Mouse (Mus musculus) adrenal gland, postnatal 36 days (tissue): ENCODE data around the gene Qrsl1. TPM values are rescaled to one million over a fixed set of nuclear protein-coding genes. Genes with fewer than 3 reads are reported as not detected.

Source experiments
- DNase-seq, 2 experiments: peaks; one replicate each; pipeline ENCODE4 v3.0.0; 2021; ENCODE audit warnings: mixed read lengths in 1 of 2
- total RNA-seq, 2 experiments: library from RNA; stranded (reverse); gene quantifications; 2 replicates each; pipeline ENCODE4 v1.2.3; 2021

The Qrsl1 gene
- total RNA-seq, 2 experiments from 2014 or later = 8.8 to 10.4 TPM

- DNase-seq = no peak
These were observed 30.1 kb downstream of the Qrsl1 start for GRCm38 (mm10) chr10:43871458-43871857.

DNA sequence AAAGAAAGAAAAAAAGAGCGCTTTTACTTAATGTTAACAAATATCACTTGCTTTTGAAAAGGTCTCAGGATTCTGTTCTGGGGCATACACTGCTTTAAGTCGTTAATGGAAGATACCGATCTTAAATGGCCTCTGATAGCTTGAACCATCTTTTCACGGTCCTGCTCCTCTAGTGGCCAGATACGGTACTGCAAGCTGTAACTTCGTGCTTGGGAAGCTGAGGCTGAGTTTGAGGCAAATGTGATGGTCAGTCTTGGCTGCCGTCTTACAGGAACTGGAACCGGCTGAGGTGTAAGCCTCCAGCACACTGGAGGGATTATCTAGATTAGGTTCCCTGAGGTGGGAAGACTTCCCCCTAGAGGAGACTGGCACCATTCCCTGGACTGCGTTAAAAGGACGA is 30.8 kb downstream of the Qrsl1 start:
- DNase-seq = peak; percentile 16 to 18

- no peak for DNase-seq
These were observed 45.2 kb downstream of the Qrsl1 start for GRCm38 (mm10) chr10:43856351-43856750.

DNA sequence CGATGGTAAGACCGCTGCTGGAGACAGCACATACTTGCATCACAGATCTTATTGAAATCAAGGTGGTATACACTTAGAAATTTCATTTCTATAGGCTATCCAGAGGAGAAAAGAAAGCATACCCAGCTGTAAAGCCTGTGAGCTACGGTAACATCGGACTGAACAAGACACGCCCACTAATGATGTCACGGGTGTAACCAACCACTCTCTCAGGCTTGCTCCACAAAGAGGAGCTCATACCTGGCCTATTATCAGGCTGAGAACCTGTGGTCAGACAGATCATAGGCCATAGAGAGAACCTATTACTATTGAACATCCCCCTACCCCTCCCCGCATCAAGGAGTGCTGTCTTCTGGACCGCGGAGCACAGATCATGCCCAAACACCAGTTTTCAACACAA is 45.6 kb downstream of the Qrsl1 start:
- no peak for DNase-seq

DNA sequence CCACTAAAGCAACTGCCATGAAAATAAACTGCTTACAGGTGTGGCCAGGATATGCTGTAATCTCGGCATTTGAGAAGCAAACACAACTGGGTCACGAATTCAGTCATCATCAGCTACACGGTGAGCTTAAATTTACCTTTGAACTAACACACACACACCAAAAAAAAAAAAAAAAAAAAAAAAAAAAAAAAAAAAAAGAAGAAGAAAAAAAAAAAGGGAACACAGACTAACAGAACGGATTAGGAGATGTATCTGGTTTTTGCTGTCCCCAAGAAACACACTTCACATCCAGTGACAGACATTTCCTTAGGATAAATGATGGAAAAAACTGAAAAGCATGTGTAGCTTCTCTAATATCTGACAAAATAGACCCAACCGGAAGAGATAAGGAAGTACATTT is 49.6 kb downstream of the Qrsl1 start:
- no peak for DNase-seq

DNA sequence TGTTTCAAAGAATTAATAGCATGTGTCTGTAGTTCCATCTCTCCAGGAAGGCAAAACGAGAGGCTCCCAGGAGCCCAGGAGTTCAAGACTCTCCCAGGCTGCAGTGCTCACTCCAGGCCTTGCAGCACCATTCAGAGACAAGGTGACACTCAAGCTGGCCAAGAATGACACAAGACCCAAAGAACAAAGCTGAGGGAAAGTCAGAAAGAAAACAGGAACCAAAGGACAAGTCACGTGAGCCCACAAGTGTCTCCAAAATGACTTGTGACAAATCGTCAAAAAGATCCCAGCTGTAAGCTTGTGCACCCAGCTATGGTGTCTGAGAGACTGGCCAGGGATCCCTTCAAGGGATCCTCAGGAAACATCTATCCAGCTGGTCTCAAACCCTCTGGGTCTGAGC is 52.1 kb downstream of the Qrsl1 start:
- DNase-seq = no peak

DNA sequence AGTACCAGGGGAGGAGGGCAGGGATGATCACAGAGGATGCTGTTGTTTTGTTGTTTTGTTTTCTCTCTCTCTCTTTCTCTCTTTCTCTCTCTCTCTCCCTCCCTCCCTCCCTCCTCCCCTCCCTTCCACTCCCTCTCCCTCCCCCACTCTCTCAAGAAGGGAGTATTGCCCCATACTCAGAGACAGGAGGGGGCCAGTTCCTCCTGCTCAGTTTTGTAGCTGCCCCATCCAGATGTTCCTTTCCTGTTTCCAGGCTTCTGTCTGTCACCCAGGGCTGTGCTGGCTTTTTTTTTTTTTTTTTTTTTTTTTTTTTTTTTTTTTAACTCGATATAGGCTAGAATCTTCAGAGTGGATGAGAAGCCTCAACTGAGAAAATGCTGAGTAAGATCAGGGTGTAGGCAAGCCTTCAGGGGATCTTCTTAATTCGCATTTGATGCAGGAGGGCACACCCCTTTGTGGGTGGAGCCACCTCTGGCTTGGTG is 55.4 kb downstream of the Qrsl1 start:
- no peak for DNase-seq

- no peak for DNase-seq
These were observed 56.1 kb downstream of the Qrsl1 start for GRCm38 (mm10) chr10:43845442-43845841.

DNA sequence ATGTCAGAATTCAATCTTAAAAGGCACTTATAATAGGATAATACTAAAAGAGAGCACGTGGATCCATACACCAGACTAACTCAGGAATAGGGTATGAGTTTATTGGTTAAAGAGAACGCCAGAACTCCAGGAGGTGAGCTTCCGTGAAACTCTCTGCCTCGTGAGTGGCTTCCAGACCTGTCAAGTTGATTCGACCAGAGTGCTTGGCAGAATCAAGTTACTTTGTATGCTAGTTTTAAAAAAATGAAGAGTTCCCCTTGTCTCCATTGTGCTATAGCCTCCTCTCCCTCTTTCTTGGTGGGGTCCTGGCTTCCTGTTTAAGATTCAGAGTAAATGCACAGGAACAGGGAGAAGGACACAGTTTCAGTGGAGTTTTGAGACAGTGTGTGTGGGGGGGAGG is 60.1 kb downstream of the Qrsl1 start:
- no peak for DNase-seq

DNA sequence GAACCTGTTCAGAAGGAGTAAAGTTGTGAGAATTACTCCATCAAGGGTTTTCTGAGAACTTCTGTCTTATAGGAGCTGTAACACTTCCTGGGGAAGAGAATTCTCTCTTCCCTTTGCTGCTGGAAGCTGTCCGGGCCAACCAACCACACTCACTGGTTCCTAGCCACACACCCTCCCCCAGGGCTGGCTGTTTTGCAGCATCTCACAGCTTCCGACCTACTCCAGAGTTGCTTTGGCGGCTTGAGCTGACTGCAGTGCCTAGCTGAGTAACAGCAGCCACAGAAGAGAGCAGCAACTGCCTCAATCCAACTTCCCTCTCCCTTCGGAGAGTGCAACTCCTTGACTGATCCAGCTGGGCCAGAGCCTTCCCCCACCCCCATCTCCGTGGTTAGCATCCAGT is 68.7 kb downstream of the Qrsl1 start:
- no peak for DNase-seq

DNA sequence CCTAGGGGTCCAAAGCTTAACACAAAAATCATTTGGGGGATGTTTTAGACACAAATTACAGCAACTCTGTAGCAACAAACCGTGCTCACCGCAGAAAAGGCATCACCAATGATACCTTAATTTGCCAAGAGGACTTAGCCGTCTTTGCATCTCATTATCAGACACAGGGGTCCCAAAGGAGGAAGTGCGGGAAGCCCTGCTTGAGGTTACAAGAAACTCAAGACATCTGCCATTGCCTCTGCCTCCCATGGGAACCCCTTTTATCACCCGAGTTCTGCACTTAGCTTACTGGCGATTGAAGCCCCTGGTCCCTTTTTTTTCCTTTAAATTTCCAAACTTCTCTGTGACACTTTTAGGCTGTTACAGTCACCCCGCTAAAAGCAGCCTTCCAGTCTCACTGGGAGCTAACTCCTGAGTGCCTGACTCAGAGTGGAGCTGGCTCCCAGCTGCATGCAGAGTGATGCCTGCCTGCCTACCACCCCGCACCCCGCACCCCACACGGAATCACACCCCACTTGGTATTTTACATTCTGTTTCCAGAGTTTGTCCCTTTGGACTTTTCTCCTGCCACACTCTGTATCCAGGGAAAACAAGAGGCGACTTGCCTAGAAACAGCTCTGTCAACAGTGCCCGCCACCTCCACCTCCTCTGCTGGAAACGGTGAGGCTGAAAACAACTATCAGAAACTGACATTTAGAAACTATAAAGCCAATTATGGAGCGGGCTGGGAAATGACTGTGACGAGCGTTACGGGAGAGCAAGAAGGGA is 71.1 kb downstream of the Qrsl1 start:
- no peak for DNase-seq

DNA sequence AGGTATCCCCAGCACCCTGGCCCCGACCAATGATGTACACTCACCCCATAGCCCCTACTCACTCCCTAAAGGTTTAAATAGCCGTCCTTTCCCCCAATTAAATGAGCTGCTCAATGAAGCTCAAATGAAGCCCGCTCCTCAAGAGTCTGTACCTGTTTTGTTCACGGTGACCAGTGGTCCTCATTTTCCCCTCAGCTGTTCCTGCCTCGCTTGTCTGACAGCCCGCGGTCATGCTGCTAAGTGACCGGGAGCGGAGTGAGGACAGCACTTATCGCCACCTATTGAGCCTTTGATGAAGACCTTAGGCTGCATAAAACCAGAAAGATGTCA is 72.9 kb downstream of the Qrsl1 start:
- DNase-seq = no peak

- no peak for DNase-seq
These were observed 73.4 kb downstream of the Qrsl1 start for GRCm38 (mm10) chr10:43827958-43828685.

DNA sequence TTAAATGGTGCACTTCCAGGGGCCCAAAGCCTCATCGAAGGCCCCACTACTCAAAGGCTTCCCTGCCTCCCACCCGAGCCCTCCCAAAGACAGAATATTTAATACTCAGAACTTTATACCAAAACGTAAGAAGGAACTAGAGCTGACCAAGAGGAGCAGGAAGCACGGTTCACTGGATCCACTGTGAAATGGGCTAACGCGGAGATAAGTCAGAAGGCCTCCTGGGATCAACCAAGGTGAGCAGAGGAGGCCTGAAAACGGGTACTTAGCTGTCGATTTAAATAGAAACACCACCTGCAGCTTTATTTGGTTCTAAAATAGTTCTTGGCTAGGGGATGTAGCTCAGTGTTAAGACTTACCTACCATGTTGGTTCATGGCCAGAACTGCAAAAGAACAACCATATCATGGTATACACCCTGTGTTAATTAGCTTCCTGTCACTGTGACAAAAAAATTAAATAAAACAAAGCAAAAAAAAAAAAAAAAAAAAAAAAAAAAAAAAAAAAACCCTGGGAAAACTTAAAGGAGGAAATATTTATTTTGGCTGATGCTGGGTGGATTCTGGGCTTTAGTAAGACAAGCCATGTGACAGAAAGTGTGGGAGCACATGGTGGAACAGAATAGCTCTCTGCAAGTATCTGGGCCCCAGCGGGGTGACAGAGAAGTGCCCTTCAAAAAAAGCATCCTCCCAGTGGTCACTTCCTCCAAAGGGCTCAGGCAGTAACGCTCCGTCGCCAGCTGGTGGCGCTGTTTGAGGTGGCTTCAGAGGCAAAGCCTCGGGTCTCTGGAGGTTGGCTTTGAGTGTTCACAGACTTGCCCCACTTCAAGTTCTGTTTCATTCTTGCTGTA is 74.5 kb downstream of the Qrsl1 start:
- no peak for DNase-seq

GRCm38 (mm10) chr10:43825696-43826095 is 75.8 kb downstream of the Qrsl1 start:
- no peak for DNase-seq

DNA sequence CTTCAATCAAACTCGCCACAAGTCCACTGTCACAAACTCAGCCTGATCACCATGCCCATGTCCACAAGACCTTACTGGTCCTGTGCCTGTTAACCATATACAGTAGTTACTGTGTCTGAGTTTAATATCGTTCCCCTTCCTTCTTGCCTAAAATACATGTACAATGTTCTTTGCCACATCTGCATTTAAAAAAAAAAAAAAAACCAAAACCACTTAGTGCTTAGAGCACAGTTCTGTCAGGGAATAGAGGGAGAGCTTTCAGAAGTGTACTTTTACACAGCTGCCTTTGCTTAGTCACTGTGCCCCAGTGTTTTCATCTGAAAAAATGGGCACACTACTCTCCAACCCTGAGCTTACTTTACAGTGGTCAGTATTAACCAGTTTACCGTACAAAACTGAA is 76.8 kb downstream of the Qrsl1 start:
- DNase-seq = no peak

Other genes with a start within 250 kb of the Qrsl1 start
- 10 to 100 TPM; 23.9 to 27.3 TPM for gene Rtn4ip1, start 62 bp upstream of the Qrsl1 start, total RNA-seq
- 1 to 10 TPM; 1.1 to 1.3 TPM for gene Crybg1, start 247.1 kb upstream of the Qrsl1 start, total RNA-seq